Mouse (Mus musculus) forebrain, embryonic 11.5 days (tissue): ENCODE results near the gene AU040320. TPM values are rescaled to one million over a fixed set of nuclear protein-coding genes. Genes with fewer than 3 reads are reported as not detected.
A peak's percentile ranks its signal among the peaks of the same experiment; 100 is the strongest.

Experiments used
- ATAC-seq: fragments of 200-750 bp; cut with Nextera tagmentation; replicated peaks from 2 replicates; pipeline ENCODE4 v1.8.0; 2017; ENCODE audit warnings: moderate TSS enrichment; ENCODE audit not compliant: low FRiP score
- DNase-seq: peaks from one replicate; pipeline ENCODE4 v3.0.0-alpha.2; 2017; ENCODE audit warnings: low spot score
- H3K27ac ChIP-seq: fragments of 300-500 bp; sonication (generic); 2 replicates; pipeline ENCODE4 v1.5.1; 2014; ENCODE audit warnings: low read depth, low read length
- H3K27me3 ChIP-seq: fragments of 300-500 bp; sonication (generic); 2 replicates; pipeline ENCODE4 v1.6.1; 2014; ENCODE audit warnings: mild to moderate bottlenecking, low read length, mixed read lengths; ENCODE audit not compliant: control insufficient read depth, insufficient read depth
- H3K36me3 ChIP-seq: fragments of 300-500 bp; sonication (generic); 2 replicates; pipeline ENCODE4 v1.6.1; 2014; ENCODE audit warnings: mild to moderate bottlenecking, low read length, moderate library complexity, mixed read lengths; ENCODE audit not compliant: control insufficient read depth, insufficient read depth
- H3K4me1 ChIP-seq: fragments of 300-500 bp; sonication (generic); replicated peaks from 2 replicates; pipeline ENCODE4 v1.6.1; 2014; ENCODE audit warnings: low read length, mixed read lengths; ENCODE audit not compliant: control insufficient read depth, insufficient read depth
- H3K4me2 ChIP-seq: fragments of 300-500 bp; sonication (generic); 2 replicates; pipeline ENCODE4 v1.6.1; 2014; ENCODE audit warnings: low read depth, mild to moderate bottlenecking, low read length, moderate library complexity, mixed read lengths; ENCODE audit not compliant: severe bottlenecking
- H3K4me3 ChIP-seq: fragments of 300-500 bp; sonication (generic); 2 replicates; pipeline ENCODE4 v1.5.1; 2014; ENCODE audit warnings: low read depth, low read length
- H3K9ac ChIP-seq: fragments of 300-500 bp; sonication (generic); 2 replicates; pipeline ENCODE4 v1.6.1; 2014; ENCODE audit warnings: low read length
- H3K9me3 ChIP-seq: fragments of 300-500 bp; sonication (generic); 2 replicates; pipeline ENCODE4 v1.6.1; 2016; ENCODE audit warnings: low read length, mixed read lengths; ENCODE audit not compliant: control insufficient read depth
- WGBS: fragments of 180-500 bp; shearing (Covaris S2); extraction: QIAGEN DNeasy Blood & Tissue Kit; methylation state at CpG from one replicate; pipeline ENCODE4 v1.1.7; 2014; 5-methylcytosine and 5-hydroxymethylcytosine counted together
- polyA plus RNA-seq: library from polyadenylated mRNA; unstranded; fragments of >200 nt; fragmentation: Nextera tagmentation; extraction: Ambion mirVana; gene quantifications from 2 replicates; pipeline ENCODE4 v1.2.1, GENCODE M21; 2014

Gene AU040320
- polyA plus RNA-seq, 1 experiment from 2014 or later = 30.1 TPM

- peak; percentile 63 for DNase-seq
- WGBS = 3% methylated on average over 57 of the region's 62 CpGs
- Histone ChIP-seq H3K4me2 (peak overlapping the region; percentile 40; the same call in 1 of the 2 replicates), H3K4me3 (peak overlapping the region; percentile 15), H3K9ac (no peak overlapping the region), H3K36me3 (no peaks in the 10 kb centered on the region), H3K9me3 (no peaks in the 10 kb centered on the region), H3K27me3 (peaks cover 89% of the 10 kb centered on the region), H3K27ac (no peak overlapping the region), H3K4me1 (peaks cover 8% of the 10 kb centered on the region)
- no peak; the same call in 1 of the 2 replicates for ATAC-seq
Measured at GRCm38 (mm10) chr4:126735382-126736000, 17.9 kb upstream of the AU040320 start.

GRCm38 (mm10) chr4:126736001-126736414 lies 17.3 kb upstream of the AU040320 start, which contains the start of gene Tfap2e:
Gene Tfap2e (minus strand): TSS chr4:126736240.
- H3K4me3 ChIP-seq = peak within 1 kb of the TSS; percentile 15
- H3K4me1 ChIP-seq = peaks cover 8% of the 10 kb centered on the region
- WGBS = under 1% methylated on average over 32 of the region's 32 CpGs
- H3K36me3 ChIP-seq = no peaks in the 10 kb centered on the region
- peak within 1 kb of the TSS; percentile 40 for H3K4me2 ChIP-seq
- DNase-seq (peak; percentile 78), ATAC-seq (peak; percentile 30; the same call in 1 of the 2 replicates)
- no peaks in the 10 kb centered on the region for H3K9me3 ChIP-seq
- H3K9ac ChIP-seq = no peak within 1 kb of the TSS
- H3K27me3 ChIP-seq = peaks cover 84% of the 10 kb centered on the region
- no peak within 1 kb of the TSS for H3K27ac ChIP-seq

- ATAC-seq (no peak; the same call in 1 of the 2 replicates), DNase-seq (peak; percentile 71)
- Histone ChIP-seq H3K27ac (no peak overlapping the region), H3K36me3 (no peaks in the 10 kb centered on the region; the same call in 1 of the 2 replicates), H3K27me3 (peaks cover 46% of the 10 kb centered on the region), H3K9ac (no peak overlapping the region), H3K4me3 (no peak overlapping the region), H3K4me1 (peaks cover 13% of the 10 kb centered on the region), H3K9me3 (no peaks in the 10 kb centered on the region), H3K4me2 (no peak overlapping the region)
- 11% methylated on average over 10 of the region's 10 CpGs for WGBS
Measured at GRCm38 (mm10) chr4:126739966-126740676, 13.2 kb upstream of the AU040320 start.

GRCm38 (mm10) chr4:126741448-126741847 lies 11.9 kb upstream of the AU040320 start:
- 0 out of 2 replicates have a peak, but pooled peaks cover 5% of the 10 kb centered on the region for H3K4me1 ChIP-seq
- 6% methylated on average over 12 of the region's 12 CpGs for WGBS
- ATAC-seq (0 out of 2 replicates have a peak, but pooled peaks have one; percentile 37), DNase-seq (peak; percentile 90)
- no peak overlapping the region for H3K27ac ChIP-seq
- H3K4me3 ChIP-seq = no peak overlapping the region
- peaks cover 33% of the 10 kb centered on the region for H3K27me3 ChIP-seq
- H3K9me3 ChIP-seq = no peaks in the 10 kb centered on the region
- no peaks in the 10 kb centered on the region; the same call in 1 of the 2 replicates for H3K36me3 ChIP-seq
- H3K9ac ChIP-seq = peak overlapping the region; percentile 23; the same call in 1 of the 2 replicates
- H3K4me2 ChIP-seq = no peak overlapping the region

- H3K36me3 ChIP-seq = no peaks in the 10 kb centered on the region; the same call in 1 of the 2 replicates
- H3K9me3 ChIP-seq = no peaks in the 10 kb centered on the region
- no peak for ATAC-seq
Measured at GRCm38 (mm10) chr4:126742976-126743375, 10.4 kb upstream of the AU040320 start.

GRCm38 (mm10) chr4:126743713-126744112 lies 9.6 kb upstream of the AU040320 start:
- Histone ChIP-seq H3K36me3 (no peaks in the 10 kb centered on the region; the same call in 1 of the 2 replicates), H3K9me3 (no peaks in the 10 kb centered on the region), H3K27ac (no peak overlapping the region), H3K4me3 (no peak overlapping the region), H3K4me2 (no peak overlapping the region), H3K9ac (no peak overlapping the region), H3K27me3 (peaks cover 11% of the 10 kb centered on the region; the same call in 1 of the 2 replicates), H3K4me1 (0 out of 2 replicates have a peak, but pooled peaks cover 5% of the 10 kb centered on the region)
- WGBS = 6% methylated on average over 11 of the region's 11 CpGs
- ATAC-seq = no peak
- DNase-seq = peak; percentile 55

More at GRCm38 (mm10) chr4:126742976-126743375, 10.4 kb upstream of the AU040320 start:
- peaks cover 18% of the 10 kb centered on the region for H3K27me3 ChIP-seq
- WGBS = 61% methylated on average over 2 of the region's 2 CpGs
- no peak overlapping the region for H3K27ac ChIP-seq
- DNase-seq = peak; percentile 38
- no peak overlapping the region for H3K4me3 ChIP-seq
- no peak overlapping the region for H3K9ac ChIP-seq
- 0 out of 2 replicates have a peak, but pooled peaks cover 5% of the 10 kb centered on the region for H3K4me1 ChIP-seq
- no peak overlapping the region for H3K4me2 ChIP-seq

- Histone ChIP-seq H3K4me3 (no peak overlapping the region), H3K9ac (no peak overlapping the region), H3K36me3 (no peaks in the 10 kb centered on the region; the same call in 1 of the 2 replicates), H3K4me2 (no peak overlapping the region), H3K4me1 (0 out of 2 replicates have a peak, but pooled peaks cover 5% of the 10 kb centered on the region), H3K9me3 (no peaks in the 10 kb centered on the region), H3K27me3 (peaks cover 2% of the 10 kb centered on the region; the same call in 1 of the 2 replicates), H3K27ac (no peak overlapping the region)
- no peak for ATAC-seq
- 90% methylated on average over 14 of the region's 14 CpGs for WGBS
- peak; percentile 52 for DNase-seq
Measured at GRCm38 (mm10) chr4:126744831-126745230, 8.5 kb upstream of the AU040320 start.

- Histone ChIP-seq H3K4me2 (no peak overlapping the region), H3K4me3 (no peak overlapping the region), H3K9me3 (no peaks in the 10 kb centered on the region), H3K4me1 (0 out of 2 replicates have a peak, but pooled peaks cover 5% of the 10 kb centered on the region), H3K27me3 (peaks cover 2% of the 10 kb centered on the region; the same call in 1 of the 2 replicates), H3K27ac (no peak overlapping the region), H3K36me3 (no peaks in the 10 kb centered on the region; the same call in 1 of the 2 replicates), H3K9ac (no peak overlapping the region)
- no peak for ATAC-seq
- DNase-seq = peak; percentile 72
- 35% methylated on average over 13 of the region's 13 CpGs for WGBS
Measured at GRCm38 (mm10) chr4:126745506-126746193, 7.7 kb upstream of the AU040320 start.
